Mouse (Mus musculus) liver, postnatal 0 days (tissue): Measurements from ENCODE around the gene Tbx21.

Source experiments
- CTCF ChIP-seq: sonication (generic); IDR thresholded peaks from 2 replicates; pipeline ENCODE4 v1.5.1; 2016; ENCODE audit warnings: antibody characterized with exemption, low read depth
- EP300 ChIP-seq: IDR thresholded peaks from 2 replicates; pipeline ENCODE4 v1.6.1; 2016; ENCODE audit warnings: antibody characterized with exemption, low read depth, mild to moderate bottlenecking

DNA sequence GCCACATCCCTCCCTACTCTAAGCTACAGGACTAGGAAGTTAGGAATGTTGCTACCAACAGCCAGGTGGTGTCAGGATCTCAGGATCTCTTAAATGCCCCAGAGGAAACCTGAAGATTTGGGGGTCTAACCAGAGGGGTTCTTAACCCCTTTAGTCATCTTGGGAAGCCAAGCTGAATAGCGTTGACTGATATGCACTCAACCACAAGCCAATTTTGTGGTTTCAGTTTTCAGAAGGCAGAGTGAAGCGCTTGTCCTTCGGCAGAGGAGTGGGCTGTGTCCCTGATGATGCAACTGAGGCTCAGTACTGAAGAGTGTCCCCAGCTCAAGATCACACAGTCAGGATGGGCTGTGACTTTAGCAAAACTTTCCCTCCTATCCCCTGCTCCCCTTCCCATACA, 13.8 kb upstream of the Tbx21 start:
- TF ChIP-seq CTCF (no peak), EP300 (no peak)
